Mouse (Mus musculus): ENCODE data around the gene Mgat3. TPM values are rescaled to one million over a fixed set of nuclear protein-coding genes. Genes with fewer than 3 reads are reported as not detected.
A peak's percentile ranks its signal among the peaks of the same experiment; 100 is the strongest.

Gene Mgat3
- total and polyA plus RNA-seq, 3 experiments: not detected

- no peak overlapping the region for H3K9ac ChIP-seq (ENCODE audit: control insufficient read depth, low read depth, low read length, poor library complexity, severe bottlenecking)
- H3K4me3 ChIP-seq (ENCODE audit: control insufficient read depth in 1 of 2, insufficient read depth in 1 of 2, low read depth in 2 of 2, low read length in 2 of 2): no peak overlapping the region
- TF ChIP-seq MYC (IDR thresholded peaks at IDR 0.05; ENCODE audit: low read depth, low read length) (no peak), TCF12 (IDR thresholded peaks at IDR 0.05; ENCODE audit: low read depth, low read length) (no peak), MAFK (IDR thresholded peaks at IDR 0.05; ENCODE audit: borderline replicate concordance, low read depth, low read length) (no peak), ZC3H11A (IDR thresholded peaks at IDR 0.05; ENCODE audit: low read depth, low read length) (no peak), GATA1 (IDR thresholded peaks at IDR 0.05; ENCODE audit: low read depth, low read length) (no peak), MEF2A (IDR thresholded peaks at IDR 0.05; ENCODE audit: extremely low read depth, insufficient replicate concordance, low read depth, low read length, poor library complexity, severe bottlenecking) (no peak), RCOR1 (IDR thresholded peaks at IDR 0.05; ENCODE audit: low read depth, low read length) (no peak), HCFC1 (IDR thresholded peaks at IDR 0.05; ENCODE audit: low read depth, low read length) (no peak), POLR2A (IDR thresholded peaks at IDR 0.05; ENCODE audit: control insufficient read depth in 1 of 2, insufficient read depth in 1 of 2, low read depth in 1 of 2, low read length in 2 of 2, poor library complexity in 1 of 2) (no peak), SMC3 (IDR thresholded peaks at IDR 0.05; ENCODE audit: low read depth, low read length) (no peak), MYB (IDR thresholded peaks at IDR 0.05; ENCODE audit: low read depth, low read length) (no peak), ELF1 (IDR thresholded peaks at IDR 0.05; ENCODE audit: low read depth, low read length) (no peak), ZKSCAN1 (IDR thresholded peaks at IDR 0.05; ENCODE audit: low read depth, low read length) (no peak), NELFE (IDR thresholded peaks at IDR 0.05; ENCODE audit: low read depth, low read length) (no peak), CHD2 (IDR thresholded peaks at IDR 0.05; ENCODE audit: low read length) (no peak), EP300 (IDR thresholded peaks at IDR 0.05; ENCODE audit: low read depth in 1 of 2, low read length in 2 of 2) (no peak), KAT2A (conservative IDR thresholded peaks at IDR 0.05; ENCODE audit: low read depth, low read length) (no peak)
- H3K79me2 ChIP-seq (ENCODE audit: control insufficient read depth, insufficient read depth, low read length, poor library complexity): peaks cover 2% of the 10 kb centered on the region
- H3K9me3 ChIP-seq (replicated peaks; ENCODE audit: insufficient read depth, low read length): no peaks in the 10 kb centered on the region
- peaks cover 9 to 15% of the 10 kb centered on the region in 2 experiments for H3K36me3 ChIP-seq (ENCODE audit: control insufficient read depth in 1 of 2, insufficient read depth in 2 of 2, low read length in 2 of 2)
- no peaks in the 10 kb centered on the region for H3K27me3 ChIP-seq (ENCODE audit: control insufficient read depth in 1 of 2, insufficient read depth in 2 of 2, low read length in 2 of 2)
- H3K27ac ChIP-seq (ENCODE audit: control insufficient read depth, low read depth, low read length): no peak overlapping the region; the same call in 1 of the 2 replicates
- peaks cover 6 to 17% of the 10 kb centered on the region in 2 experiments for H3K4me1 ChIP-seq (ENCODE audit: control insufficient read depth in 1 of 2, insufficient read depth in 2 of 2, low read length in 2 of 2)
- no peak for DNase-seq (ENCODE audit: low read depth, low spot score)
Measured at GRCm38 (mm10) chr15:80249672-80250071, 76.2 kb downstream of the Mgat3 start.

DNA sequence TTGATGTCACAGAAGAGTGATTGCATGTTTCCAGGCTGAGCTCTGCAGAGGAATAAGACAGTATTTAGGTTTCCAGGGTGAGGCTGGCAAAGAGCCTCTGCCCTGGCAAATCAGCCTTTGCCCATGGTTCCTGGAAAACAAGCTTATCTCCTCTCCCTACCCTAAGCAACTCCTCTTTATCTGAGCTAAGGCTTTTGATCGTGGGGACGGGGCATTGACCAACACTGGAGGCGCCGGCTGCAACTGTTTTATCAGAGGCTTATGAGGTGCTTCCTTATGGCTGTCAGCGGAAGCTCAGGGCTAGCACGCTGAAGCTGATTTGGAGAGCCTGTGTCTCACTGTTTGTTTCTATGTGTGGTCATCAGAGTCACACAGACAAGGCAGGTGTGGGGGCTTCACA, 77.1 kb downstream of the Mgat3 start:
- Histone ChIP-seq H3K9me3 (replicated peaks; ENCODE audit: insufficient read depth, low read length) (no peaks in the 10 kb centered on the region), H3K4me3 (ENCODE audit: control insufficient read depth in 1 of 2, insufficient read depth in 1 of 2, low read depth in 2 of 2, low read length in 2 of 2) (no peak overlapping the region), H3K79me2 (ENCODE audit: control insufficient read depth, insufficient read depth, low read length, poor library complexity) (peaks cover 7% of the 10 kb centered on the region), H3K27me3 (ENCODE audit: control insufficient read depth in 1 of 2, insufficient read depth in 2 of 2, low read length in 2 of 2) (no peaks in the 10 kb centered on the region), H3K27ac (ENCODE audit: control insufficient read depth, low read depth, low read length) (peak overlapping the region; percentile 81), H3K4me1 (ENCODE audit: control insufficient read depth in 1 of 2, insufficient read depth in 2 of 2, low read length in 2 of 2) (peaks cover 6 to 17% of the 10 kb centered on the region in 2 experiments), H3K36me3 (ENCODE audit: control insufficient read depth in 1 of 2, insufficient read depth in 2 of 2, low read length in 2 of 2) (peaks cover 9 to 15% of the 10 kb centered on the region in 2 experiments), H3K9ac (ENCODE audit: control insufficient read depth, low read depth, low read length, poor library complexity, severe bottlenecking) (peak overlapping the region; percentile 34)
- DNase-seq (ENCODE audit: low read depth, low spot score): peak; percentile 71
- TF ChIP-seq TBP (IDR thresholded peaks at IDR 0.05; ENCODE audit: low read depth, low read length) (peak; percentile 29; the same call in 1 of the 2 replicates), ETS1 (IDR thresholded peaks at IDR 0.05; ENCODE audit: low read depth, low read length) (peak; percentile 70), ZKSCAN1 (IDR thresholded peaks at IDR 0.05; ENCODE audit: low read depth, low read length) (no peak), SIN3A (IDR thresholded peaks at IDR 0.05; ENCODE audit: low read length) (0 out of 2 replicates have a peak, but pooled peaks have one; percentile 47), TCF12 (IDR thresholded peaks at IDR 0.05; ENCODE audit: low read depth, low read length) (peak; percentile 70), MEF2A (IDR thresholded peaks at IDR 0.05; ENCODE audit: extremely low read depth, insufficient replicate concordance, low read depth, low read length, poor library complexity, severe bottlenecking) (no peak), EP300 (IDR thresholded peaks at IDR 0.05; ENCODE audit: low read depth in 1 of 2, low read length in 2 of 2) (peak; percentile 55 to 75), MXI1 (IDR thresholded peaks at IDR 0.05; ENCODE audit: low read depth, low read length) (peak; percentile 58), GATA1 (IDR thresholded peaks at IDR 0.05; ENCODE audit: low read depth, low read length) (peak; percentile 82)
